Mouse (Mus musculus) kidney, postnatal 10 days (tissue): ENCODE measurements around the gene Cabp4.
"Not testable (repeated sequence)": the region's sequence is repeated elsewhere in the genome, so short reads cannot be mapped to it uniquely, and the experiment has no call there.

Experiments
- DNase-seq: peaks from one replicate; pipeline ENCODE4 v3.0.0; 2021; ENCODE audit warnings: mixed read lengths

Gene Cabp4

GRCm38 (mm10) chr19:4146366-4147021 is 2.7 kb upstream of the Cabp4 start:
- no peak for DNase-seq

- no peak for DNase-seq
Observed at GRCm38 (mm10) chr19:4145936-4146335, 2.1 kb upstream of the Cabp4 start.

- DNase-seq = peak; percentile 51
Observed at GRCm38 (mm10) chr19:4144550-4145498, 991 bp upstream of the Cabp4 start.

- no peak for DNase-seq
Observed at GRCm38 (mm10) chr19:4142416-4143173, 1.2 kb downstream of the Cabp4 start.

- no peak for DNase-seq
Observed at GRCm38 (mm10) chr19:4140147-4140546, 3.7 kb downstream of the Cabp4 start.

- DNase-seq = no peak
Observed at GRCm38 (mm10) chr19:4139446-4139845, 4.4 kb downstream of the Cabp4 start, which contains the start of gene Gpr152. TSS of gene Gpr152 (plus strand) at chr19:4139787.

GRCm38 (mm10) chr19:4137913-4138312 is 5.9 kb downstream of the Cabp4 start:
- DNase-seq = no peak

- no peak for DNase-seq
Observed at GRCm38 (mm10) chr19:4136463-4136862, 7.4 kb downstream of the Cabp4 start.

- DNase-seq = not testable (repeated sequence)
Observed at GRCm38 (mm10) chr19:4135963-4136345, 7.9 kb downstream of the Cabp4 start.

- DNase-seq = not testable (repeated sequence)
Observed at GRCm38 (mm10) chr19:4135229-4135962, 8.4 kb downstream of the Cabp4 start.

GRCm38 (mm10) chr19:4134354-4134753 is 9.5 kb downstream of the Cabp4 start:
- DNase-seq = no peak

GRCm38 (mm10) chr19:4131768-4132167 is 12.1 kb downstream of the Cabp4 start:
- DNase-seq = no peak

- DNase-seq = no peak
Observed at GRCm38 (mm10) chr19:4131075-4131474, 12.8 kb downstream of the Cabp4 start.

- no peak for DNase-seq
Observed at GRCm38 (mm10) chr19:4130106-4130505, 13.7 kb downstream of the Cabp4 start.

GRCm38 (mm10) chr19:4129462-4129861 is 14.4 kb downstream of the Cabp4 start:
- no peak for DNase-seq

GRCm38 (mm10) chr19:4126759-4127495 is 16.9 kb downstream of the Cabp4 start:
- peak; percentile 38 for DNase-seq

- DNase-seq = peak; percentile 99
Observed at GRCm38 (mm10) chr19:4125741-4126696, 17.8 kb downstream of the Cabp4 start, which contains the start of gene Aip. TSS of gene Aip (minus strand) at chr19:4125858.

GRCm38 (mm10) chr19:4125268-4125667 is 18.6 kb downstream of the Cabp4 start:
- not testable (repeated sequence) for DNase-seq

- DNase-seq = no peak
Observed at GRCm38 (mm10) chr19:4124432-4124831, 19.4 kb downstream of the Cabp4 start.
